Mouse (Mus musculus): ENCODE measurements around the gene Trim3.

The Trim3 gene

DNA sequence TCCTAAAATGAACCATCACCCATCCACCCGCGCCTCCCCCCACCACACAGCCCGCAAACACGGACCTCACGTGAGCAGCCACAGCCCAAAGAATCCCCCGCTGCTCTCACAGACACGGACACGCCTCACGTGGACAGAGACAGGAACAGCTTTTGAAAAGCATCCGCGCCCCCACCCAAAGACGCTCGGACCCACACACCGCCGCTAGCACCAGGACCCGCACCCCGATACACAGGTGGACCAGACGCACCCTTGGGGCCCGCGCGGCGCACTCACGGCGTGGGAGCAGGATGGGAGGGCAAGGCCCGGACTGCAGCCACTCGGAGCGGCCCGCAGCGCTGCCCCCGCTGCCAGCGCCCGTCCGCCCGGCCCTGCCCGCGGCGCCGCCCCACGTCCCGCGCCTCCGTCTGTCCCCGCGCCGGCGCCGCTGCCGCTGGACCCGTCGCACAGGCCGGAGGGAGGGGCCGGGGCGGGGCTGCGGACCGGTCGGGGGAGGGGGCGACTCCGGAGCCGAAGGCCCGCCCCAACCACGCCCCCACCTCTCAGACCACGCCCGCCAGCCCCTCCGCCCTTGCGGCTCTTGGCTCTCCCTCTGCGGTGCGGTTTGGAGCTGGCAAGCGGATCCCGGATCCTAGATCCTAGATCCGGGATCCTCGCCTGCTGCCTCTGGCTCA is at the start of gene Trim3:
Gene Trim3, minus strand, starts transcription at position 445 of the 674 bp plus-strand sequence.
- peak; percentile 77 for DNase-seq (ENCODE audit: low read depth, low spot score)

DNA sequence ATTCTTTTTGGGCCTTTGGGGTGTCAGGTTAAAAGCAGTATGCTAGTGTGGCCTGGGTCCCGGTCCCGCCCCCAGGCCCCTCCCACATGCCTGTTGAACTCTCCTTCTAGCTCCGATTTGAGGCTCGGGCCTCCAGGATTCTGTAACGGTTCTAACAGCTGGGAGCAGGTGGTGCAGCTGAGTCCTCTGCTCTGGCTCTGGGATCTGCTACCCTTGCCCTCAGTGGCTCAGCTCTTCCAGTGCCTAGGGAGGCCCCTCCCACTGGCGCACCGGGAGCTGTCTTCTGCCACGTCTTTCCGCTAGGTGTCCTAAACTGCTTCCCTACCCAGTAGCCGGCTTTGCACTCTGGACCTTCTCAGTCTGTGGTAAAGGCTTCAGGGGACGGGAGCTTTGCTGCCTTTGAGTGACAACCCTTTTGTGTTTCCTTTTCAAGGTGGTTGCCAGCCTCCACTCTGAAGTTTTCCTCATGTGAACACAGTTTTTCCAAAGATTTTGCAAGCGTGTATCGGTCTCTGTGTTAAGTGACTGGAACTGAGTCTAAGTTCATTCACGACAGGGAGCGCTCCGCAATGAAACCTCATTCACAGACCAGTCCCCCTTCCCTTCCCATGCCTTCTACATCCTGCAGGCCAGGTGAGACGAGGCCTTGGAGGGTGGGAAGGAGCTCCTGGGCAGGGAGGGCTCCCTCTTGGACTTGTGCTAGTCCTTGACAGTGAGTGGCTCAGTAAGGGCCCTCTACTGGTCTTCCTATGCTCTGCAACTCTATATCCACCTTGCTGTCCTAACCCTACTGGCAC is 17.5 kb upstream of the Trim3 start, which contains the start of gene Dnhd1:
Gene Dnhd1, plus strand, starts transcription at position 189 of the 797 bp plus-strand sequence.
- peak; percentile 86 for DNase-seq (ENCODE audit: low read depth, low spot score)

DNA sequence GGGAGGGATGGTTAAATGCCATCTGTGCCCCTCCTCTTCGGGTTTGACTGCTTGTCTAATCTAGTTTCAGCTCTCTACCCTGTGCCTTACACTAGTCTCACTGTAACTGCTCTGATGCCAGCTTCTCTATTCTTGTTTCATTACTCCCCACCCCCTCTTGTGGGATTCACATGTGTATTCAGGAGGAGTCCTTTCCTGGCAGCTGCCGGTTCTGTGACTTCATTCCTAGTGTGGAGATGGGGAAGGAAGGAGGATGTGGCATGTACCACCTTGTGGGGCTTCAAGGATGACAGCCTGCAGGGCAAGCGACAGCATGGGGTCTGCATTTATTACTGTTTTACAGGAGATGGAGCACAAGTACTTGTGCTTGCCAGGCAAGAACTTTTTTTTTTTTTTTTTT is 8.6 kb upstream of the Trim3 start:
- DNase-seq (ENCODE audit: low read depth, low spot score) = peak; percentile 46

DNA sequence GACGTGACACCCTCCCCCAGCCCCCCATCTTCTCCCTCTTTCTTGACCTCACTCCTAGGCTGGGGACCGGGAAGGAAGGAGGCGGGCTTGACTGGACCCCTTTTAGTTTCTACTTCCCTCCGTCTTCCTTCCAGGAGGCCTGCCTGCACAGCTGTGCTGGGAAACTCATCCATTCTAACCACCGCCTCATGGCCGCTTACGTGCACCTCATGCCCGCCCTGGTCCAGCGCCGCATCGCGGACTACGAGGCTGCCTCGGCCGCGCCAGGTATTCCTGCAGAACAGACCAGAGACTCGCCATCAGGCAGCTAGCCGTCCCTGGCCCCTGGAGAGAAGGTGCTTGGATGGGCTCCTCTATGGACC is 7.5 kb upstream of the Trim3 start:
- no peak for DNase-seq (ENCODE audit: low read depth, low spot score)

DNA sequence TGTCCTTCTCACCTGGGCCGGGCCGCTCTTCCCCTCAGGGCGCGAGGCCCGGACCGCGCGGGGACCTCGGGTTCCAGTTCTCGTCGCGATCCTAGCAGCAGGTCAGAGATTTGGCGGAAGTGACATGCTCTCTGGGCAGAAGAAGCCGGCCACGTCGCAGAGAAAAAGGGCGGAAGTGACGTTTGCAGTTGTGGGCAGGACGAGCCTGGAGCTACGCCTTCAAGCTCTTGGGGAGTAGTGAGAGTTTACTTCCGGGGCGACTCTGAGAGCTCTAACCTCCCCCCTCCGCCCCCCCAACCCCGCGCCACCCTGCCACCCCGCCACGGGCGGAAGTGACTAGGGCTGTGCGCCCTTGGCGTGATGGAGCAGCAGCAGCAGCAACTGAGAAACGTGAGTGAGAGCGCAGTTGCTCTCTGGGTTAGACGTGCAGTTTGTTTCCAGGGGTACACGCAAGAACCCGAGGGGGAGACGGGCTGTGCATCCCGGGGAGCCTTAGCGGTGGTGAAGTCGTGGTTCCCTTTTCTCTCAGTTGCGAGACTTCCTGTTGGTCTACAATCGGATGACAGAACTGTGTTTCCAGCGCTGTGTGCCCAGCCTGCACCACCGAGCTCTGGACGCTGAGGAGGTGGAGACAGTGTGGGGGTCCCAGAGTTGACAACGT is 7.0 kb upstream of the Trim3 start, which contains the start of the genes Arfip2 and Gm45799:
Gene Arfip2, minus strand, starts transcription at position 184 of the 661 bp plus-strand sequence.
Gene Gm45799, plus strand, starts transcription at position 320 of the 661 bp plus-strand sequence.
- DNase-seq (ENCODE audit: low read depth, low spot score) = peak; percentile 99

- no peak for DNase-seq (ENCODE audit: low read depth, low spot score)
Observed at GRCm38 (mm10) chr7:105639756-105640155, 6.4 kb upstream of the Trim3 start, which contains the start of gene Timm10b. TSS of gene Timm10b (plus strand) at chr7:105640056.

- DNase-seq (ENCODE audit: low read depth, low spot score) = peak; percentile 31
Observed at GRCm38 (mm10) chr7:105639304-105639703, 5.9 kb upstream of the Trim3 start.

- DNase-seq (ENCODE audit: low read depth, low spot score) = no peak
Observed at GRCm38 (mm10) chr7:105638776-105639175, 5.4 kb upstream of the Trim3 start.

- no peak for DNase-seq (ENCODE audit: low read depth, low spot score)
Observed at GRCm38 (mm10) chr7:105635726-105636125, 2.4 kb upstream of the Trim3 start.

DNA sequence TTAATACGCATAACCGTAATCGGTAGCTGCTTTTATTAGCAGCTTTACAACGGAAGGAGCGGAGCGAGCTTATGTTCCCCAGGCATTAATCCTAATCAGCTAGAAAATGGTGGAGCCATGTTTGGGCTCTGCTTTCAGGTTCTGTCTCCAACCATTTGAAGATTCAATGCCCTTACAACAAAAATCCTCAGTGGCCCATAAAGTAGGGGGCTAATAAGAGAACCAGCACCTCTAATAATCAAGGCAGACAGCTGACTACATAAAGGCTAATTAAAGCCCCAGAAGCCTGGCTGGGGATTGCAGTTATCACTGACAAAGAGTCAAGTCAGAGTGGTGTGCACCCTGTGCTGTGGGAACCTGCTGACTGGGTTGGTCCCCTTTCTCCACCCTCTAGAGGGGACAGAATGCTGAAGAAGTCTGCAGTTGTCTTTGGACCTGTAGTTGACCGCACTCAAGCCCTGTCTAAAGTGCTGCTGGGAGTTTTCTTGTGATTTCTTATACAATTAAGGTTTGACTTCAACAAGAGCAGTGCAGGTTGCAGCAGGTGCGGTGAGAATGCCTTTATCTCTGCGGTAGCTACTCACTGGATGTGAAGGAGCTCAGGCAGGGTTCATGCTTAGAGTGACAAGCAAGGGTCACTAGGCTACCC is 1.0 kb upstream of the Trim3 start:
- DNase-seq (ENCODE audit: low read depth, low spot score) = no peak

- DNase-seq (ENCODE audit: low read depth, low spot score) = no peak
Observed at GRCm38 (mm10) chr7:105633801-105634135, 397 bp upstream of the Trim3 start.

- peak; percentile 25 for DNase-seq (ENCODE audit: low read depth, low spot score)
Observed at GRCm38 (mm10) chr7:105632551-105632972, 809 bp downstream of the Trim3 start.

GRCm38 (mm10) chr7:105628633-105629032 is 4.7 kb downstream of the Trim3 start:
- peak; percentile 84 for DNase-seq (ENCODE audit: low read depth, low spot score)

- no peak for DNase-seq (ENCODE audit: low read depth, low spot score)
Observed at GRCm38 (mm10) chr7:105625397-105625796, 8.0 kb downstream of the Trim3 start.

- peak; percentile 81 for DNase-seq (ENCODE audit: low read depth, low spot score)
Observed at GRCm38 (mm10) chr7:105621646-105622292, 11.6 kb downstream of the Trim3 start.

- DNase-seq (ENCODE audit: low read depth, low spot score) = peak; percentile 78
Observed at GRCm38 (mm10) chr7:105621053-105621452, 12.3 kb downstream of the Trim3 start.

- DNase-seq (ENCODE audit: low read depth, low spot score) = no peak
Observed at GRCm38 (mm10) chr7:105619701-105620100, 13.7 kb downstream of the Trim3 start.

GRCm38 (mm10) chr7:105617810-105618209 is 15.6 kb downstream of the Trim3 start:
- DNase-seq (ENCODE audit: low read depth, low spot score) = no peak

DNA sequence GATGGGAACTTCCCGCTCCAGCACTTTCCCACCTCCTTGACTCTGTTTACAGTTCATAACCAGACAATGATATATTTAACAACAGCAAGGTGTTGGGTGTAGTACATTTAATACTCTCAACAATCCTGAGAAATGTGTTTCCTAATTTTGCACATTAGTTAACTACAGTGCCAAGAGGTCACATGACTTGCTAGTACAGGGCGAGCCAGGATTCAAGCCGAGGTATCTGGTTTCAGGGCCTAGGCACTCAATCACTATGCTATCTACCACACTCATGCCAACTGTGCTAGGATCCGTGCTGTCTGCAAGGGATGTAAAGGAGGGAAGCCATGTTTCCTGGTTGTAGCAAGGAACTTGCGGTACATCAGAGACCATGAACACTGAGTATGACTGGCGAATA is 16.8 kb downstream of the Trim3 start:
- no peak for DNase-seq (ENCODE audit: low read depth, low spot score)

GRCm38 (mm10) chr7:105615720-105616119 is 17.7 kb downstream of the Trim3 start:
- DNase-seq (ENCODE audit: low read depth, low spot score) = no peak

GRCm38 (mm10) chr7:105614400-105614799 is 19.0 kb downstream of the Trim3 start:
- DNase-seq (ENCODE audit: low read depth, low spot score) = peak; percentile 70

All from 3T3-L1 (cell line).